Mouse (Mus musculus): ENCODE measurements around the gene Zfp867.
A peak's percentile ranks its signal among the peaks of the same experiment; 100 is the strongest.

Gene Zfp867

DNA sequence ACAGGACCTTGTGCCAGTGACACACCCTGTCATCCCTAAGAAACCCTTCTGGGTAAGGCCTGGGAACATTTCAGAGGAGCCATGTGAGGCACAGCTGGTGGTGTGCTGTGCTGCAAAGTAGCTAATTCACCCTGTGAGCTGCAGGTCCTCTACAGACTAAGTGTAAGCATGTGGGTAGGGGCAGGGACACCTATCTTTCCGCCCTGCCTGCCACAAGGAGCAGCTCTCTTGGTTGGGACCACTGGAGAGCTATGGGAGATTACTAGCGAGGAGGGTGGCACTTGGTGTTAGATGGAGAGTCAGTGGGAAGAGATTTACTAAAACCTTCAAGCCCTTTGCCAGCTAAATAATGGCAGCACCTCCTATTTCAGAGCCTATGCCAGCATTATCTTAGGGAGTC lies 15.4 kb downstream of the Zfp867 start:
- DNase-seq: no peak

DNA sequence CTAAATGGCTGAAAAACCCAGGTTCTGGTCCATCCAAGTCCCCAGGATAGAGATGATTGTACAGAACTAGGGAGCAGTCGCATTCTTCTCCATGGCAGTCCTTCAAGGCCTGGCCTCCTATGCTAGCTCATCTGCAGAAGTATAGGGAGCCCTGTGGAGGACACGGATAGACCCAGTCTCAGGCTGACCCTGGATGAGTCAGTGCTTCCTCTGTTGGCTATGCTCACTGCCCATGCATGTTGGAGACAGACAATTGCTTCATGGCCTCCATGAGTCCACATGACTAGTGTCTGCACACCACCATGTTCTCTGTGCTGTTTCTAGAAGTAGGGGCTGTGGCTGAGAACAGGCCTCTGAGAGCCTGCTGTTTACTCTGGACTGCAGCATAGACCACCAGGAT lies 15.9 kb downstream of the Zfp867 start:
- no peak for DNase-seq

DNA sequence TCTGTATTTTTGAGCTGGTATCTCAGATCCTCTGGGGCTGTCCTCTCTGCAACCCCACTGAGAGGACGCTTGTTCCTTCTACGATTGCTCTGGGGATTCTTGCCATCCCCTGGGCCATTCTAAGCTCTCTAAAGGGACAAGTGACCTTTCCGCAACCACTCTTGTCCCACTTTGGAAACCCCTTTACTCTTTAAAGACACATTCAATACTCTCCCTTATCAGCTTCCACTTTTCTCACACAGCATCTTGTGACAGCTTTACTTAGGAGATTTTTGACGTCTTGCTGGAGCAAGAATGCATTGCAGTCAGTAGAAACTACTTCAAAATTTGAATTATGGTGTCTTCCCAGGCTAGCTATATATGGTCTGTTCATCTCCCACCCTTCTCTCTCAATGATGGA lies 21.2 kb downstream of the Zfp867 start, which contains the start of gene Snap47:
Snap47 (minus strand) TSS at position 101 of the 400 bp plus-strand sequence.
- no peak for DNase-seq

DNA sequence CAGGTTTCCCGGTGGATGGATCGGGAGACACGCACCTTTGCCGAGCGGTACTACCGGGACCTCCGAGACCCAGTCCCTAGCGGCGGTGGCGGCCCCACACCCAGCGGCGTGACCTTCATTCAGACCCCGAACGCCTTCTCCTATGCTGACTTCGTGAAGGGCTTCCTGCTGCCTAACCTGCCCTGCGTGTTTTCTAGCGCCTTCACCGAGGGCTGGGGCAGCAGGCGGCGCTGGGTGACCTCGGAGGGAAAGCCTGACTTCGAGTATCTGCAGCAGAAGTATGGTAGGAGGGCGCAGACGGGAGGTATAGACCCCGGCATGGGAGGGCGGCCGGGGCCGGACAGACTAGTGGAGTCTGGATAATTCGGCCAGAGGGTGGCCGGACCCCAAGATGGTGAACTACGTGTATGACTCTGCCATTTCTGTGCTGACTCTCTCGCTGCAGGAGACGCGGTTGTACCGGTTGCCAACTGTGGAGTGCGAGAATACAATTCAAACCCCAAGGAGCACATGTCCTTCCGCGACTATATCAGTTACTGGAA lies 22.0 kb downstream of the Zfp867 start:
- no peak for DNase-seq

DNA sequence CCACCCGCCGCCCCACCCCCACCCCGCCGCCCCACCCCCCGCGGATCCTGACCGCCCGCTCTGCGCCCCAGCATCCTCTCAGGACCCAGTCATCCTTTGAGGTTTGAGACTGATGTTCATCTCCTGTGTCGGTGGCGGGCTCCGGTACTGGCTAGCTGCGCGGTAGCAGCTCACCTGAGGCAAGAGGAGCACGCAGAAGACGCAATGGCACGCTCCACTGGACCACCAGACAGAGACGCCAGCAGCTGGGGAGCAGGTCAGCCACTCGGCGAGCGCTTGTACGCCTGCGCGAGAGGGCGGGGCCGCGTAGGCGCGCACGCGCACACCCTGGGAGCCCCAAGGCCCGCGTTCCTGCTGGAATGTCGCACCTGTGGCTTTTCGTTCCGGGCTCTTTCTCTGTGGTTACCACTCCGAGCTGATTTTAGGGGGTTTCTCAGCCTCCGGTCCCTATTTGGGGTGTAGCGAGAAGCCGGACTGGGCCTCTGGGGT lies 22.5 kb downstream of the Zfp867 start, which contains the start of gene Jmjd4:
Jmjd4 (plus strand) TSS at position 305 of the 489 bp plus-strand sequence.
- DNase-seq: peak; percentile 95

DNA sequence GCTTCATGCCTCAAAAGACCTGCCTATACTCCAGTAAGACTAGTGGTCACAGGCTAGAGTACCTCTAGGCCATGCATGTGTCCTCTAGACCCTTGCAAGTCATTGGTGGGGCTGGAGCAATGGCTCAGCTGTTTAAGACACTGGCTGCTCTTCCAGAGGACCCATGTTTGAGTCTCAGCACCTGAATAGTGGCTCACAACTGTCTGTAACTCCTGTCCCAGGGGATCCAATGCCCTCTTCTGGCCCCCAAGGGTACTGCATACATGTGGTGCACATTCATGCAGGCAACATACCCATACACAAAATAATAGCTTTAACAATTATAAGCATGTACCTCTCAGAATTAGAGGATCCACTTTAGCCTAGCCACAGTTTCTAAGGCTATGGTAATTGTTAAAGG lies 29.2 kb downstream of the Zfp867 start:
- no peak for DNase-seq

DNA sequence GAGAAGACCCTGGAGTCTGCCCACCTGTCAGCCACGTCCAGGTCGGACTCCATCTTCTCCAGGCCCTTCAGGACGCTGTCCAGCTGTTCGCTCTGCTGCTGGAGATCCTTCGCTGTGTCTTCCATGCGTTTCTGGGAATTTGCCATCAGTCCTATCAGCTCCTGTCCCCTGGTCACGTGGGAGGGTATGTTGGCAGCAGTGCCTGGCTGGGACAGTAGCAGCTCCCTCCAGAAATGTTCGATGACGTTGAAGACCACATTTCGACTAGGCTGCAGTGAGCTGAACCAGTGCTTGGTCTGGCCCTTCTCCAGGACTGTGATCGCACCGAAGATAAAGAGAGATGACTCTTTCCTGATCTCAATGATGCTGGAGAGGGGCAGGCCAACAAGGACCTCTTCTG lies 34.3 kb downstream of the Zfp867 start:
- DNase-seq: no peak

DNA sequence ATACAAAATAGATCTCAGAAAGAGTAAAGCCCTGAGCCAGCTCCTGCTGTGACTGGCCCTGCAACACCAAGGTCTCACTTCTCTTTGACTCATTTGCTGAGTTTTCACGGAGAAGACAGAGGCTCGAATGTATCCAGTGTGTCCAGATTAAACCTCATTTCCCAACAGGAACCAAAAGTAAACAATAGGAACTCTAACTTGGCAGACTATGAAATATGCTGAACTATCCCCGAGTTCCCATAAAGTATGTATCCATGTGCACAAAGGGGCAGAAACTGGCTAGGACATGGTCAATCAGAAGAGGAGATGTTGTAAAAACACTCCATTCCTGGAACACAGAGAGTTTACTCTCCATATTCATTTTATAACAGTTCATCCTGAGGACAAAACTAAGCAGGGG lies 40.0 kb downstream of the Zfp867 start:
- no peak for DNase-seq

DNA sequence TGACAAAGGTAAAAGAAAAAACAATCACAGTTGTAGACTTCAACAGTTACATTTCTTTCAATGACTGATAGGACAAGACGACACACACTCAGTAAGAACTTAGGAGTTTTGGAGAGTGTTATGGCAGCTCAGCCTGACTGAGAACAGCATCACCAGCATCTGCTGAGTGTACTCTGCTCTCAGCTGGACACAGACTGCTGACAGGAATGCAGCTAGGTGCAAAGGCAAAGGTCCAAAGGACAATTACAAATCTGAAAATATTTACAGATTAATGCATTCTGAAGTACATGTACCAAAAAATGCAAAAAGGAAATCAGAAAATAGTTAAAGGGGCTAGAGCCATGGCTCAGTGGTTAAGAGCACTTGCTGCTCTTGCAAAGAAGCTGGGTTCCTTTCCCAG lies 42.3 kb downstream of the Zfp867 start:
- DNase-seq: no peak

DNA sequence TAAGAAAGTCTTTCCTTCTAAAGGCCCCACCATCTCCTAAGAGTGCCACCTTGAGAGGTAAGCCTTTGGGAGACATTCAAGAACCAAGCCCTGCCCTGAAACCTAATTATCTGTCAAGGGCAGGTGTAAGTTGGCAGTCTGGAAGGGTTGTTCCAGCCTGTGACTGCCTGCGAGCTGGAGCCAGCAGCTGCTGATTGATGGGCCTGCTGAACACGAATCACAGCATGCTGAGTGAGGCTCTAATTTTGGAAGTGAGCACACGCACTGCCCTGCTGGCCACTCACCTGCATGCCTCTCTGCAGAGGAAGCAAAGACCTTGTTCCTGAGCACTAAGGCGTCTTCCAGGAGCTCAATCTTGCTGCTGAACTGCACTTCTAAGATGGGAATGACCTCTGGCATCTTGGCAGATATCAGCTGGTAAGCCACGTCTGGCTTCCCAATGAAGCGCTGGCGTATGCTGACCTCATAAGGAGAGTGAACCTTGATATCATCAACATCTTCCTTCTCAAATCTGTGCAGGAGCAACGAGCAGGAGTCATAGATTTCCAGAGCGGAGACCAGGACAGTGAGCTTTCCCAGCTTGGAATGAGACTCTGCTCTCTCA lies 44.1 kb downstream of the Zfp867 start:
- DNase-seq: no peak

DNA sequence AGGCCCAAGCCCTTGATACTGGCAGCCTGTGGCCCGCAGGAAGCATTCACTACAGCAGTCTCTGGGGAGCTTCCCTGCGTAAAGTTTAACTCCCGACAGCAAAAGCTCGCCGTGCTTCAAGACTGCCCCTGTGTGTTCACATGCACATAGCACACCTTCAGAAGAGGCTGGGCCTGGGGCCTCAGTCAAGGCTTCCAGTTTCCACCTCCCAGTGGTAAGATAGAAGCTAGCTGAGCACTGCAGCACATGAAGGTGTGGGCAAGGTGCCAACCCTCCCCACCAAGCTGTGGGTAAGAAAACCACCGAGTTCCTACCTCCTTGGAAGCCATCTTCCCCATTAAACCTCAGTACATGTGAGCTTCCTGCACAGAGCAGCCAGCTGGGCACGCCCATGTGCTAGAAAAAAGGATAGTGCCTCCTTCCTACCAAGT lies 46.6 kb downstream of the Zfp867 start:
- DNase-seq: no peak

DNA sequence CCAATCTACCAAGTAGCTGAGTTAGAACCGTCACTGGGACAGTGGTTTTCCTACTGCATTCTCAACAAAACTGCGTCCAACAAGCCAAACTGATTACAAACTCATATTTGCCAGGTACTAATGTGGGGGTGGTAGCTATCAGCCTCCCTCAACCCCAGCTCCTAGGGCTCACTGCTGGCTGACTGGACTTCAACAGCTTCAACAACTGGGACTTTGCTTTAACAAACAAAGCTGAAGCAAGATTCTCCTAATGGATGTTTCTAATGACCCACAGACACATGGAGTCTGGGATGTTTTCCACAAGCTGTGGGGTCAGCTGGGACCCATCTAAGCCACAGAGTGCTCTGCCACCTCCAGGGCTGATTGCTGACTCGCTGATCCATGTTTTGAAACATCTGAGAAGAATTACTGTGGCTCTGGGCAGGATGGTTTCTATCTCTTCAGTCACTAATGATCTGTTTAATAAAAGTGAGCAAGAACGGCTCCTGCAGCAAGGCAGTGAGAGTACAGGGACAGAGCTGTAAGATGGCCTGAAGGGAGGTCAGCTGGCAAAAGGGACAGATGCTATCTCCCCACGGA lies 49.2 kb downstream of the Zfp867 start:
- DNase-seq: no peak

DNA sequence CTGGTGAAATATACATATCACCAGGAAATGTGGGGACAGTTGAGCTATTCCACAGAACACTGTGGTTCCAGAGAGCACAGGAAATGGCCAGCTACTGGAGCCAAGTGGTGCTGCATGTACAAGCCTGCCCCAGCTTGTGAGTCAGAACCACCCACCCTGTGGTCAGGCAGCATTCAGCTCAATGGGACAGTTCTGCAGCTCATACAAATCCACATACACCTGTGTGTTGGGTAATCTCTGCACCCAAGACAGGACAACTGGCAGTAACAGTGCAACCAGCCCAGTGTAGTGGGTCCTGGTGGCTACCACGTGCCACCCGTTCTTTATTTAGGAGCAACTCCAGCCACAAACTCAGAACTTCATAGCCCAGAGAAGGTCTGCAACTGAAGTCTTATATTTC lies 50.3 kb downstream of the Zfp867 start:
- DNase-seq: peak; percentile 36

DNA sequence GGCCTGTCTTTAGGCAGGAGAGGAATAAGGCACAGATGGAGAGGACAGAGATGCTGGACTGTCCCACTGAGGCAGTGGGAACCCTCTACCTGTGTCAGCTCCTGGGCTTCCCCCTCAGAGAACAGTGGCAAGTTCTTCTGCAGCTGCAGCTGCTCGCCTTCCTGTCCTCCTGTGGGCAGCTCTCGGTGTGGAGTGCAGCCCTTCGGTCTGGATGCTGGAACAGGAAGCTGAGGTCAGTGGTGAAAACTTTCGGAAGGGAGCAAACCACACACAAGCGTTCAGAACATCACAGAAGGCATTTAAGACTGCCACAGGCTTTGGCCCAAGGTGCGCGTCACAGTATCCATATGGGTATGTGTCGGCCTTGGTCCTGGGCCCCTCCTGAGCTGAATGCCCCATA lies 50.8 kb downstream of the Zfp867 start:
- DNase-seq: peak; percentile 34

DNA sequence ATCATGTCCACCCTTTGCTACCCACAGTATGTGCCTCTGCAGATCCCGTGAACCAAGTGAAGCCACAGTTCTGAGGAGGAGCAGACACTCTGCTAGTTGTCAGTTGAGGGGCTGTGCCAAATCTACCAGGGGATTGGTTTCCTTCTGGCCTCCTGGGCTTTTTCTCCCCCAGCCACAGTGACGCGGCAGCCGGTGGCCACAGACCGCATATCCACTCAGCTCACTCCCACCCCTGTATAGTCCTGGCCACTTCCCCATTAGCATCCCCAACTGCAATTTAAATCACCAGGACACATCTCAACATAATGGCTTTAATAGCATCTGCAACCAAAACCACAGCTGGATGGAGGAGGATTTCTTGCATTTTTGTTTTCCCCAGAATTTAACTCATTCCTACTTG lies 53.6 kb downstream of the Zfp867 start:
- DNase-seq: no peak

DNA sequence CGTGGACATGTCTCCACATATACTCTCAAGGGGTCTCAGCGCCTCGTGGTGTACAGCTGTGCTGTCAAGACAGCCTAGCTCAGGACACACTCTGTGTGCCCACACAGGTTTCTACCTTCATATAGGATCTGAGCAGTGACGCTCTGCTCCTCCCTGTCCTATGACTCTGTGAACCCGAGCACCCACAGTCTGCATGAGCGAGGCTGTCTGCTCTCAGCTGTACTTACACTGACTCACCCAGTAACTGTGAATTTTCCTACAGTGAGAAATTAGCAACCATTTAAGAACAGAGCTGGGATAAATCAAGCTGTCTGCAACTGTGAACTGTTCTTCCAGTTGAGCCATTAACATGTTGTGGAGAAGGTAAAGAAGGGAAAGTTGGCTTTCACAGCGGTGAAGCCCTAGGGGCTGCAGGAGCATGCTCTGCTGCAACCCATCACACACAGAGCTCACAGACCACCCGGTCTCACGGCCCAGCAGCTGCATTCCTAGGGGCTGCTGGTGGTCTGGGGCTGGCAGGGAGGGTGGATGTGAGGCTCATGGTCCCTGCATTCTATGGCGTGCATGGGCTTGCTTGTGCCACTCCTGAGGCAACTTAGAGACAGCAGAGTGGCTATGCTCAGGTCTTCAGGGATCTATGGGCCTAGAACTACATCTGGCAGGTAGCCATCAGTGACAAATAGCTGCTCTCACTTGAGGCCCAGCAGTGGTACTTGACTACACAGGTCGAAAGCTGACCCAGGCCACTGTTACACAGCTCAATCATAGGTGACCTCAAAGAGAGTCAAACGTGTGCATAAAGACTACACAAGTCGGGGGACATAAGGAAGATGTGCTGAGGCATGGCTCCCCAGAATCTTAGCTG lies 59.0 kb downstream of the Zfp867 start:
- DNase-seq: no peak

DNA sequence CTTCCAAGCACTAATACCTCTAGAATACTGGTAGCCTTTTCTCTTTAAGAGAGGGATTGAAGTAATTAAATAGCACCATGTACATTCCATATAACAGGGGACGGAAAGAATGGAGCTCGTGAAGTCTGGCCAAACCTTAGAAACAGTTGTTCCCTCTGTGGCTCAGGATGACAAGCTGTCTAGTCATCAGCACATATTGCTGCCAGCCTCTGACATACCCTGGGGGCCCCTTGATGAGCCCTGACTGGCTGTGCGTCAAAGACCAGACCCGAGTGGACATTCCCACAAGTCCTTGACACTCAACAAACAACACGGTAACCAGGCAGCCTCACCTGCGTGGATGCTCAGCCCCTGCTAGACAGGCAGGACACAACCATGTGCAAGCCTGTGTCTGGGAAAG lies 60.2 kb downstream of the Zfp867 start:
- DNase-seq: no peak
